24 mouse cellular contexts compared by ENCODE assay signal in the genomic region with DNA sequence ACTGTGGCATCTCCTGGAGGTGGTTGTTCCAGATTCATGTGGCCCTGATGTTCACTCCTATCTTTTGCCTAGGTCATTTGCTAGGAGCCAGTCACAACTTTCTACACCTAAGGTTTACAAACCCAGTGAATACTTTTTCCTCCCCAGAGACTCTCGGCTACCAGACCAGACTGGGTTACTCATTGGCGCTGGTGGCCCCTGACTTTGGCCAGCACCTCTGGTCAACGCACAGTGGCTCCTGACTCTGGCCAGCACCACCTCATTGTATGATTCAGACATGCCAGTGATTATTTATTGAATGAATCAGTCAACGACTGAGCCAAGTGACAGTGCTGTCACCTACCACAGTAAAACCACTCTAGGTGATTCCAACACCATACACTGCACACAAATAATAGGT.
"Had no signal": no experiment of that assay in that cellular context is flagged by ENCODE, and none has a peak within 500 bp of the region (broad histone marks: within the 10 kb centered on the region; RNA-seq: fewer than 3 reads in every experiment).

No protein-coding gene starts in this region.

- H3K36me3 ChIP-seq: embryonic facial prominence, embryonic 10.5 days; embryonic facial prominence, embryonic 12.5 days; forebrain, embryonic 10.5 days; forebrain, embryonic 12.5 days; forebrain, embryonic 15.5 days had no signal

- H3K27me3 ChIP-seq: embryonic facial prominence, embryonic 12.5 days; embryonic facial prominence, embryonic 13.5 days; embryonic facial prominence, embryonic 15.5 days; forebrain, embryonic 12.5 days; forebrain, embryonic 13.5 days; forebrain, embryonic 15.5 days had no signal

- H3K4me1 ChIP-seq: embryonic facial prominence, embryonic 12.5 days; embryonic facial prominence, embryonic 13.5 days; forebrain, embryonic 15.5 days had no signal

- DNase-seq: cerebellum, adult 9-10 months; cerebellum, adult 9-11 months; cerebellum, postnatal 10 days; cerebellum, postnatal 14 days; cerebellum, postnatal 25 days; cerebellum, postnatal 36 days; embryo, embryonic 11 days; forebrain, postnatal 0 days; gastrocnemius, adult 2 months; gastrocnemius, postnatal 10 days; gastrocnemius, postnatal 14 days; gastrocnemius, postnatal 25 days; gastrocnemius, postnatal 36 days; heart, adult 18-20 months; heart, adult 2 months had no signal

- H3K27ac ChIP-seq: embryonic facial prominence, embryonic 10.5 days; embryonic facial prominence, embryonic 12.5 days; embryonic facial prominence, embryonic 13.5 days; embryonic facial prominence, embryonic 15.5 days; forebrain, embryonic 10.5 days; forebrain, embryonic 12.5 days; forebrain, embryonic 13.5 days; forebrain, embryonic 15.5 days; gastrocnemius, adult 2 months; heart, adult 2 months had no signal

- H3K4me3 ChIP-seq: embryonic facial prominence, embryonic 10.5 days; embryonic facial prominence, embryonic 12.5 days; embryonic facial prominence, embryonic 13.5 days; embryonic facial prominence, embryonic 15.5 days; erythroblast, embryonic 14.5 days; forebrain, embryonic 10.5 days; forebrain, embryonic 12.5 days; forebrain, embryonic 13.5 days; forebrain, embryonic 15.5 days; gastrocnemius, adult 2 months; heart, adult 2 months had no signal

- H3K9me3 ChIP-seq: embryonic facial prominence, embryonic 10.5 days; embryonic facial prominence, embryonic 13.5 days; embryonic facial prominence, embryonic 15.5 days; forebrain, embryonic 12.5 days; forebrain, embryonic 13.5 days; forebrain, embryonic 15.5 days had no signal
